Mouse (Mus musculus): Measurements from ENCODE around the gene Itfg2.
"Not testable (repeated sequence)": the region's sequence is repeated elsewhere in the genome, so short reads cannot be mapped to it uniquely, and the experiment has no call there.

Itfg2 gene

GRCm38 (mm10) chr6:128380594-128381167 is 44.0 kb downstream of the Itfg2 start:
- not testable (repeated sequence) for DNase-seq

GRCm38 (mm10) chr6:128379636-128380035 is 45.1 kb downstream of the Itfg2 start:
- DNase-seq: no peak

GRCm38 (mm10) chr6:128376371-128377085 is 48.2 kb downstream of the Itfg2 start:
- no peak for DNase-seq

GRCm38 (mm10) chr6:128375192-128375591 is 49.5 kb downstream of the Itfg2 start, which contains the start of the genes Tex52 and Gm44596:
Gene Tex52, plus strand, starts transcription at chr6:128375456.
Gene Gm44596, plus strand, starts transcription at chr6:128375503.
- DNase-seq: peak; percentile 29

DNA sequence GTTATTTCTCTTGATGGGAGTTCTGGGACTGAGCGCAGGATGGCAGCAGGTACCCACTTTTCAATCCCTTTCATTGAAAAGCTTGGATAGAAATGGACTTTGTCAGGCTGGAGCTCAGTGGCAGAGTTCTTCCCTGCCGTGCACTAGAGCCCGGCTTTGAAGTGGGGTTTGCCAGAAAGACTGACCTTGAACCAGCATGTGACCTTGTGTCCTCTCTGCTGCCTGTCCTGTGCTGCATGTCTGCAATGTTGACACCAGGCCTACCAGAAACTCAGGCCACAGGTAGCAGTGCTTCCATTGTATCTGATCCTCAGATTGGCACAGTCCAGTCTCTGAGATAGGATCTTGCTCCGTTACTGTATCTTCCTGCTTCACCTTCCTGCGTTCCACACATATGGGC is 54.7 kb downstream of the Itfg2 start:
- DNase-seq: no peak

- DNase-seq: no peak
Observed at GRCm38 (mm10) chr6:128366466-128366865, 58.3 kb downstream of the Itfg2 start.

GRCm38 (mm10) chr6:128364721-128365120 is 60.0 kb downstream of the Itfg2 start:
- DNase-seq: no peak

DNA sequence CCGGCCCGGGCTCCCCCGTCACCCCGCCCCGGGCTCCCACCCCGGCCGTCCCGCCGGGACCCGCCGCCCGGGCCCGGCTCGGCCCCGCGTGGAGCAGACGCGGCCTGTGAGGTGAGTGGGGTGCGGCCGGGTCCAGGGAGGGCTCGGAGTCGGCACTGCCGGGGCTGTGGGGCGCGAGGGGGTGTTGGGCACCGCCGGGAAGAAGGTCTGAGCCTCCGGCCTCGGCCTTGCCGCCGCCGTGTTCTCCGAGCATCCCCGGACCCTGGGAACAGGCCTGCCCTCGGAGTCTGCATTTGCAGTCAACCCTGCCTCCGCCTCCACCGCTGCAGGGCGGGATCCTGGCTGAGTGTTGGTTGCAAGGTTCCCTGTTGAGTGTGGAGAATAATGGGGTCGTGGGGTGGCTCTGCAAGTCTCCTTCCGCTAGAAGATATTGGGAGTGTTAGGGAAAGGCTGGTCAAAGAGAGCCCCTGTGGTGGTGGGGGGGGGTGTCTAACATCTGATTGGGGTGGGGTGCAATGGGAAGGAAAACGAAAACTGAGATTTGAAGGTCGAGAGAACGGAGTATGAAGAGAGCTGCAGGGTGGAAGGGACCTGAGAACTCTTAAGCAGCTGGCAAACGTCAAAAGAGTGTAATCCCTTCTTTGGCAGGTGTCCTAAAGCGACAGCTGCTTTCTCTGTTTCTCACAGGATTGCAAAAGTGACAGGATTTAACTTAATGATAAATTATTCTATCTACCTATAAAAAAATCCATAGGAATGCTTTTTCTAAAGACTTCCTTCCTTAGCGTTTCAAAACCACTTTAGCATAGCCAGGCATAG is 61.5 kb downstream of the Itfg2 start:
- no peak for DNase-seq

- peak; percentile 83 for DNase-seq
Observed at GRCm38 (mm10) chr6:128362381-128363006, 62.2 kb downstream of the Itfg2 start, which contains the start of the genes Rhno1 and Foxm1. Gene Rhno1, minus strand, starts transcription at chr6:128362911. Gene Foxm1, plus strand, starts transcription at chr6:128362967.

GRCm38 (mm10) chr6:128361901-128362300 is 62.8 kb downstream of the Itfg2 start:
- DNase-seq: no peak

All from kidney, adult 9 months (tissue).